Comparison of ENCODE assay signal across 8 mouse cellular contexts in the genomic region with DNA sequence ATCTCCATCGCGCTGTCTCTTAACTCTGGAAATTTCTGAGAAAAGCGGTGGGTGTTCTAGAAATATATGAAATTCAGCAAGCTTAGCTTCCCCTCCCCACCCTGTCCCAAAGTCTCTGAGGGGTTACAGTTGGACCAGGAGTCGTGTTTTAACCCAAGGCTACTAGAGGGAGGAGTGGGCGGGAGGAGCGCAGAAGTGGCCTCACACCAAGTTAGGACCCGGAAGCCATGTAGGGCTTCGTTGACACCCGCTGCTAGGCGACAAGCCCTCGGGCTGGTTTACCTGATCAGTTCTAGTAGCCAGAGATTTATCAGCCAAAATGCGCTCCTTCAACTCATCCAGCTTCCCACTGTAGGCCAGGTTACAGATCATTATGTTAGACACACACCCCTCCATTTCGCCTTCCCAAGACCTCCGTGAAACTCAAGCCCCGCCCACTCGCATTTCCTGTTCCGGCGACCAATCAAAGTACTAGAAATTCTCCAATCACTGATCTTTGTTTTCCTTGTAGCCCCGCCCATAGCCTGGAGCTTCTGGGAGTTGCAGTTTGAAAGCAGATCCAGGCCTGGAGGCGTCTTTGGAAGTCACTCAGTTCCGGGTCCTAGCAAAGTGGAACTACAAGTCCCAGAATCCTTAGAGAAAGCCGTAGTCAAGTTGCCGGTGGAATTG. TPM values are rescaled to one million over a fixed set of nuclear protein-coding genes. Genes with fewer than 3 reads are reported as not detected.
DNase-seq lines count a peak whose midpoint lies in the region; ATAC-seq and TF ChIP-seq lines count a peak whose summit lies in the region.

A gene (minus strand): TSS at position 457 of the 669 bp plus-strand sequence.
A gene (plus strand): TSS at position 636 of the 669 bp plus-strand sequence.

- peak within 1 kb of the TSS; percentile 51; the same call in 1 of the 2 replicates for H3K9ac ChIP-seq in kidney, embryonic 14.5 days (ENCODE audit: low read depth, low read length)
- peak within 1 kb of the TSS; percentile 14; the same call in 1 of the 2 replicates for H3K9ac ChIP-seq in limb, embryonic 15.5 days

- no peak for TF ChIP-seq CTCF in bone marrow macrophage, adult 2 months (IDR thresholded peaks at IDR 0.05; ENCODE audit: low read depth, low read length)
- TF ChIP-seq CTCF in embryonic fibroblast, embryonic 13.5 days (IDR thresholded peaks at IDR 0.05; ENCODE audit: borderline replicate concordance, insufficient read depth, low read length) = no peak

- H3K27me3 ChIP-seq in kidney, embryonic 14.5 days (ENCODE audit: control insufficient read depth, insufficient read depth, low read length) = no peaks in the 10 kb centered on the region; the same call in 1 of the 2 replicates
- no peaks in the 10 kb centered on the region for H3K27me3 ChIP-seq in limb, embryonic 15.5 days

- no peaks in the 10 kb centered on the region for H3K9me3 ChIP-seq in kidney, embryonic 14.5 days (ENCODE audit: control insufficient read depth, low read length)
- H3K9me3 ChIP-seq in limb, embryonic 15.5 days = no peaks in the 10 kb centered on the region

- peak; percentile 100 for ATAC-seq in kidney, embryonic 14.5 days (ENCODE audit: low FRiP score, low TSS enrichment)
- ATAC-seq in limb, embryonic 15.5 days (ENCODE audit: insufficient number of reproducible peaks, low FRiP score, low TSS enrichment, low read depth) = peak; percentile 98

- H3K27ac ChIP-seq in bone marrow macrophage, adult 2 months (ENCODE audit: insufficient read depth, low read depth, low read length) = peak within 1 kb of the TSS; percentile 71
- H3K27ac ChIP-seq in embryonic fibroblast, embryonic 13.5 days (ENCODE audit: insufficient read depth, low read length) = peak within 1 kb of the TSS; percentile 63
- no peak within 1 kb of the TSS for H3K27ac ChIP-seq in kidney, embryonic 14.5 days (ENCODE audit: low read depth, low read length)
- H3K27ac ChIP-seq in limb, embryonic 15.5 days = peak within 1 kb of the TSS; percentile 43

- TF ChIP-seq POLR2A in bone marrow macrophage, adult 2 months (IDR thresholded peaks at IDR 0.05; ENCODE audit: borderline replicate concordance, low read depth, low read length) = no peak
- peak; percentile 46 for TF ChIP-seq POLR2A in embryonic fibroblast, embryonic 13.5 days (IDR thresholded peaks at IDR 0.05; ENCODE audit: low read depth, low read length)

- H3K4me2 ChIP-seq in kidney, embryonic 14.5 days (replicated peaks; ENCODE audit: low read depth, low read length) = peak within 1 kb of the TSS; percentile 38
- peak within 1 kb of the TSS; percentile 40 for H3K4me2 ChIP-seq in limb, embryonic 15.5 days

- peaks cover 3% of the 10 kb centered on the region; the same call in 1 of the 2 replicates for H3K36me3 ChIP-seq in kidney, embryonic 14.5 days (ENCODE audit: control insufficient read depth, insufficient read depth, low read length)
- no peaks in the 10 kb centered on the region for H3K36me3 ChIP-seq in limb, embryonic 15.5 days

- DNase-seq in A20 (ENCODE audit: low read depth, low spot score) = peak; percentile 92
- peak; percentile 94 for DNase-seq in heart, adult 9 months (ENCODE audit: low spot score in 2 of 2)
- DNase-seq in monocyte, adult 2 months (ENCODE audit: low read depth in 1 of 2, low spot score in 2 of 2) = peak; percentile 53 to 77
- peak; percentile 89 to 94 for DNase-seq in spleen, postnatal 36 days (ENCODE audit: low spot score in 2 of 2)

- peak within 1 kb of the TSS; percentile 95 for H3K4me3 ChIP-seq in bone marrow macrophage, adult 2 months (ENCODE audit: insufficient read depth, low read length)
- peak within 1 kb of the TSS; percentile 86 for H3K4me3 ChIP-seq in embryonic fibroblast, embryonic 13.5 days (ENCODE audit: insufficient read depth, low read length)
- peak within 1 kb of the TSS; percentile 45 for H3K4me3 ChIP-seq in kidney, embryonic 14.5 days (ENCODE audit: low read length)
- peak within 1 kb of the TSS; percentile 49 for H3K4me3 ChIP-seq in limb, embryonic 15.5 days

- H3K4me1 ChIP-seq in bone marrow macrophage, adult 2 months (ENCODE audit: control insufficient read depth, insufficient read depth, low read length) = peaks cover 5% of the 10 kb centered on the region; the same call in 1 of the 2 replicates
- no peaks in the 10 kb centered on the region for H3K4me1 ChIP-seq in embryonic fibroblast, embryonic 13.5 days (ENCODE audit: control insufficient read depth, insufficient read depth, low read length)
- no peaks in the 10 kb centered on the region for H3K4me1 ChIP-seq in kidney, embryonic 14.5 days (ENCODE audit: control insufficient read depth, insufficient read depth, low read length)
- no peaks in the 10 kb centered on the region for H3K4me1 ChIP-seq in limb, embryonic 15.5 days

- WGBS in kidney, embryonic 14.5 days = 28% methylated on average over 23 of the region's 23 CpGs
- WGBS in limb, embryonic 15.5 days = 19% methylated on average over 23 of the region's 23 CpGs

RNA-seq across cellular contexts. Expression of the first gene that starts in this region (rescaled TPM):
- polyA plus RNA-seq in bone marrow macrophage, adult 2 months (2012; ENCODE audit: insufficient read depth, insufficient read length, missing spikeins) = 35.3 and 35.7 TPM in 2 replicates
- 26.3 and 28.4 TPM in 2 replicates for polyA plus RNA-seq in embryonic fibroblast, embryonic 13.5 days (2011; ENCODE audit: insufficient read length, low read depth, missing spikeins)
- 54.6 and 60.1 TPM in 2 replicates for polyA plus RNA-seq in kidney, embryonic 14.5 days (2014; fragmentation: Nextera tagmentation; extraction: Ambion mirVana)
- 36.8 and 43.5 TPM in 2 replicates for polyA plus RNA-seq in limb, embryonic 15.5 days (2015; fragmentation: Nextera tagmentation; extraction: Ambion mirVana)

RNA-seq across cellular contexts. Expression of the second gene that starts in this region (rescaled TPM):
- 19.3 and 19.5 TPM in 2 replicates for polyA plus RNA-seq in bone marrow macrophage, adult 2 months (2012; ENCODE audit: insufficient read depth, insufficient read length, missing spikeins)
- 19.1 and 22.5 TPM in 2 replicates for polyA plus RNA-seq in embryonic fibroblast, embryonic 13.5 days (2011; ENCODE audit: insufficient read length, low read depth, missing spikeins)
- 16.3 and 17.7 TPM in 2 replicates for polyA plus RNA-seq in kidney, embryonic 14.5 days (2014; fragmentation: Nextera tagmentation; extraction: Ambion mirVana)
- polyA plus RNA-seq in limb, embryonic 15.5 days (2015; fragmentation: Nextera tagmentation; extraction: Ambion mirVana) = 24.6 and 29.1 TPM in 2 replicates

Comparison
In these comparisons a context has a peak if more than half of its experiments do, and no peak if none do; other contexts are left out.
1. H3K4me3 ChIP-seq: peak in every context shown above with its lines; median percentile 95 in bone marrow macrophage, adult 2 months; 86 in embryonic fibroblast, embryonic 13.5 days; 49 in limb, embryonic 15.5 days; 45 in kidney, embryonic 14.5 days.